Mouse (Mus musculus) ZHBTc4 (cell line): Measurements from ENCODE around the gene Lgmn.
A peak's percentile ranks its signal among the peaks of the same experiment; 100 is the strongest.

Source experiments
- DNase-seq: peaks from one replicate; pipeline ENCODE4 v3.0.0-alpha.2; 2011; ENCODE audit warnings: low read depth, low spot score

Gene Lgmn

GRCm38 (mm10) chr12:102348447-102348846 is 91.2 kb downstream of the Lgmn start:
- no peak for DNase-seq

- DNase-seq, result peak; percentile 79
These were observed 93.1 kb downstream of the Lgmn start for GRCm38 (mm10) chr12:102346507-102346906.

GRCm38 (mm10) chr12:102345031-102345815 is 94.4 kb downstream of the Lgmn start:
- DNase-seq, result no peak
